Mouse (Mus musculus) limb, embryonic 15.5 days (tissue): ENCODE results near the gene Tnfrsf8. TPM values are rescaled to one million over a fixed set of nuclear protein-coding genes. Genes with fewer than 3 reads are reported as not detected.
"Not testable (repeated sequence)": the region's sequence is repeated elsewhere in the genome, so short reads cannot be mapped to it uniquely, and the experiment has no call there.

Experiments used
- ATAC-seq: fragments of 200-750 bp; cut with Nextera tagmentation; 2 replicates; pipeline ENCODE4 v1.8.0; 2017; ENCODE audit warnings: low read depth, moderate TSS enrichment; ENCODE audit not compliant: insufficient number of reproducible peaks, low FRiP score, low TSS enrichment
- H3K27ac ChIP-seq: fragments of 300-500 bp; sonication (generic); 2 replicates; pipeline ENCODE4 v1.5.1; 2015; ENCODE audit warnings: moderate library complexity, mild to moderate bottlenecking, inconsistent platforms
- H3K27me3 ChIP-seq: fragments of 300-500 bp; sonication (generic); 2 replicates; pipeline ENCODE4 v1.6.1; 2015; ENCODE audit warnings: inconsistent platforms
- H3K36me3 ChIP-seq: fragments of 300-500 bp; sonication (generic); 2 replicates; pipeline ENCODE4 v1.6.1; 2015; ENCODE audit warnings: inconsistent platforms
- H3K4me1 ChIP-seq: fragments of 300-500 bp; sonication (generic); 2 replicates; pipeline ENCODE4 v1.6.1; 2015; ENCODE audit warnings: inconsistent platforms
- H3K4me2 ChIP-seq: fragments of 300-500 bp; sonication (generic); 2 replicates; pipeline ENCODE4 v1.6.1; 2015; ENCODE audit warnings: mild to moderate bottlenecking, inconsistent platforms
- H3K4me3 ChIP-seq: fragments of 300-500 bp; sonication (generic); 2 replicates; pipeline ENCODE4 v1.5.1; 2015; ENCODE audit warnings: mild to moderate bottlenecking, inconsistent platforms
- H3K9ac ChIP-seq: fragments of 300-500 bp; sonication (generic); 2 replicates; pipeline ENCODE4 v1.6.1; 2015; ENCODE audit warnings: inconsistent platforms
- H3K9me3 ChIP-seq: fragments of 300-500 bp; sonication (generic); 2 replicates; pipeline ENCODE4 v1.6.1; 2016; ENCODE audit warnings: inconsistent platforms
- WGBS: fragments of 180-500 bp; shearing (Covaris S2); methylation state at CpG from one replicate; pipeline ENCODE4 v1.1.7; 2015; 5-methylcytosine and 5-hydroxymethylcytosine counted together
- polyA plus RNA-seq: library from polyadenylated mRNA; unstranded; fragments of >200 nt; fragmentation: Nextera tagmentation; extraction: Ambion mirVana; gene quantifications from 2 replicates; pipeline ENCODE4 v1.2.1, GENCODE M21; 2015

Tnfrsf8 gene
- polyA plus RNA-seq, 1 experiment from 2014 or later: 0.17 TPM

- Histone ChIP-seq H3K9me3 (no peaks in the 10 kb centered on the region), H3K9ac (no peak overlapping the region), H3K27me3 (no peaks in the 10 kb centered on the region), H3K4me3 (no peak overlapping the region), H3K36me3 (no peaks in the 10 kb centered on the region), H3K4me1 (no peaks in the 10 kb centered on the region), H3K27ac (no peak overlapping the region), H3K4me2 (no peak overlapping the region)
- WGBS: 72% methylated on average over 3 of the region's 3 CpGs
- no peak for ATAC-seq
Observed at GRCm38 (mm10) chr4:145323631-145324030, 8.7 kb upstream of the Tnfrsf8 start.

DNA sequence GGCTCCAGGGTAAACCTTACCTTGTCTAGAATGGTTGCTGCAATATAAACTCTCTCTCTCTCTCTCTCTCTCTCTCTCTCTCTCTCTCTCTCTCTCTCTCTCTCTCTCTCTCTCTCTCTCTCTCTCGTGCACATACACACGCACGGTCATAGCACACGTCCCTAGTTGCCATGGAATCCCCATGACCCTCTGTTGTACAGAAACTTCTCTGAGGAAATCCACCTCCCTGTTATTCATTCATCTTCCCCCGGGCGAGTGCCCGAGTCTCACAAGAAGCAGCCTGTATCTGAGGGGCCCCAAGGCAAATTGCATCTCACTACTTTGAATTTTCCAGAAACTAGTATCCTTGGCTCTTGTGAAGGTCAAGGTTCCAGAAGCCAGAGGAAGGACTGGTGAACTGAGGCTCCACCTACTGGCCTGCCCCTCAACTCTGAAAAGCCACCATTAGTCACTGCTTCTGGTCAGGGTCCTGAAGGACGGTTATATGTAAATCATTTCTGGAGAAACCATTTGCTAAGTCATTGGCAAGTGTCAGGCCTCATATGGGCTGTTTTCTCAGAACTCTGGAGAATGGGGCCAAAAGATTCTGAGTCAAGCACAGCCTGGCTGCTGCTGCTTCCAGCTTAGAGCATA lies 8.1 kb upstream of the Tnfrsf8 start:
- Histone ChIP-seq H3K4me1 (no peaks in the 10 kb centered on the region), H3K27ac (no peak overlapping the region), H3K9ac (no peak overlapping the region), H3K36me3 (no peaks in the 10 kb centered on the region), H3K27me3 (no peaks in the 10 kb centered on the region), H3K9me3 (no peaks in the 10 kb centered on the region), H3K4me2 (no peak overlapping the region), H3K4me3 (no peak overlapping the region)
- no peak for ATAC-seq
- 74% methylated on average over 8 of the region's 8 CpGs for WGBS

- H3K27me3 ChIP-seq: no peaks in the 10 kb centered on the region
- H3K4me1 ChIP-seq: no peaks in the 10 kb centered on the region
- ATAC-seq: no peak
- H3K36me3 ChIP-seq: no peaks in the 10 kb centered on the region
- WGBS: 90% methylated on average over 5 of the region's 5 CpGs
- H3K27ac ChIP-seq: no peak overlapping the region
- H3K9me3 ChIP-seq: no peaks in the 10 kb centered on the region
- no peak overlapping the region for H3K4me2 ChIP-seq
- H3K9ac ChIP-seq: no peak overlapping the region
- H3K4me3 ChIP-seq: no peak overlapping the region
Observed at GRCm38 (mm10) chr4:145322211-145322610, 7.2 kb upstream of the Tnfrsf8 start.

DNA sequence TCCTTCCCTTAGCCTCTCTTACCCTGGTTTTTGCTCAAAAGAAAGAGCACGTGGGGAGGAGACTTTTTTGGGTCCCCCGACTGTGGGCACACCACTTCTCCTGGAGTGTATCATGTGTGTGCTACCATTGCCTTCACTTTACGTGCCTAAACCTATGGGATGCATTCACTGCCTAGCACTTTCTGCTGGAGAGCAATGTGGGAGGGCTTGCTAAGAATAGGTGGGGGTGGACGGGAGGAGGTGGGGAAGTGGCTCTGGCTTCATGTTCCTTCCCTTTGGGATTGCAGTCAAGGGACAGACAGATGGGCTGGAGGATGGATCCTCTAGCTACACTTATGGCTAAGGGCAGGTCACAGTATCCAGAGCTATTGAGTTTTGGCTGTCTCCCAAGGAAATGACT lies 5.7 kb upstream of the Tnfrsf8 start:
- Histone ChIP-seq H3K36me3 (no peaks in the 10 kb centered on the region), H3K4me2 (no peak overlapping the region), H3K4me1 (no peaks in the 10 kb centered on the region), H3K27me3 (peaks cover 10% of the 10 kb centered on the region; the same call in 1 of the 2 replicates), H3K4me3 (no peak overlapping the region), H3K9me3 (no peaks in the 10 kb centered on the region), H3K27ac (no peak overlapping the region), H3K9ac (no peak overlapping the region)
- 63% methylated on average over 4 of the region's 4 CpGs for WGBS
- ATAC-seq: no peak

DNA sequence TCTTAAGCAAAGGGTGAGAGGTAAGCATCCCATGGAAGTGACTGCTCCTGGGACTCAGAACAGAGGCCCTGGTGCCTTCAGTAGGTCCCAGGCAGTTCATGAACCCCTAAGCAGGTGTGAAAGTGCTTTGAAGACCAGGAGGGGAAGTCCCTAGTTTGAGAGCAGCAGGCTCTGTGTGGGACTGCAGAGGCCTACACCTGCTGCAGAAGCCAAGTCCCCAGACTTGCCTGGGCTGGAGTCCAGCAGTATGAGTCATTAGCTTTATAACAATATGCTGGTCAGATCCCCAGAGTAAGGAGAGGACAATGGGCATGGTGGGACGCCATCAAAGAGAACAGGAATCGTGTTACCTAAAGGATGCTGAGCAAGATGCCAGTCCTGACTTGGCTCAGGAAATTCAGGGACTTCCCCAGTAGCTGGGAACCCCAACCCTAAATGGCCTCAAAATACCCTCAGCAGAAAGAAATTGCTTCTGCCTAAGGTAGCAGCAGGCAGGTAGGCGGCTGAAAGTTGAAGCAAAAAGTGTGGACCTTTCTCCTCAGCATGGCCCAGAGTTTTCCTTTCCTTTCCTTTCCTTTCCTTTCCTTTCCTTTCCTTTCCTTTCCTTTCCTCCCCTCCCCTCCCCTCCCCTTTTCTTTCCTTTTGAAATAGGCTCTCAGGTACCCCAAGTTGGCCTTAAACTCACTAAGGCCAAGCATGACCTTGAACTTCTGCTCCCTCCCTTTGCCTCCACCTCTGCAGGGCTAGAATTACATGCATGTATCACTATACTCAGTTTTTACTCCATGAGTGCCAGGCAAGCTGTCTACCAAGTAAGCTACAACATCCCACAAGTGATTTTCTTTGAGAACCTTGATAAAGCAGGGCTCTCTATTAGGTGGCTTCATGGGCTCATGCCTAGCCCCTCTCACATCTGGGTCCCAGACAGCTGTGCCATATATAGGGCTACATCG lies 4.6 kb upstream of the Tnfrsf8 start:
- ATAC-seq: no peak
- no peak overlapping the region for H3K27ac ChIP-seq
- no peaks in the 10 kb centered on the region for H3K36me3 ChIP-seq
- H3K9me3 ChIP-seq: no peaks in the 10 kb centered on the region
- H3K9ac ChIP-seq: no peak overlapping the region
- no peaks in the 10 kb centered on the region for H3K4me1 ChIP-seq
- peaks cover 20% of the 10 kb centered on the region for H3K27me3 ChIP-seq
- no peak overlapping the region for H3K4me2 ChIP-seq
- H3K4me3 ChIP-seq: no peak overlapping the region
- 62% methylated on average over 4 of the region's 4 CpGs for WGBS

- WGBS: 71% methylated on average over 5 of the region's 5 CpGs
- no peak overlapping the region for H3K9ac ChIP-seq
Observed at GRCm38 (mm10) chr4:145316708-145317107, 1.7 kb upstream of the Tnfrsf8 start.

GRCm38 (mm10) chr4:145313966-145314365 lies 998 bp downstream of the Tnfrsf8 start:
- Histone ChIP-seq H3K4me1 (no peaks in the 10 kb centered on the region), H3K27me3 (peaks cover 29% of the 10 kb centered on the region), H3K4me3 (no peak overlapping the region), H3K9ac (no peak overlapping the region), H3K27ac (no peak overlapping the region), H3K36me3 (no peaks in the 10 kb centered on the region), H3K4me2 (no peak overlapping the region), H3K9me3 (no peaks in the 10 kb centered on the region)
- no peak for ATAC-seq
- 84% methylated on average over 4 of the region's 4 CpGs for WGBS

More at GRCm38 (mm10) chr4:145316708-145317107, 1.7 kb upstream of the Tnfrsf8 start:
- Histone ChIP-seq H3K4me1 (no peaks in the 10 kb centered on the region), H3K27ac (no peak overlapping the region), H3K9me3 (no peaks in the 10 kb centered on the region), H3K4me2 (no peak overlapping the region), H3K4me3 (no peak overlapping the region), H3K27me3 (peaks cover 29% of the 10 kb centered on the region), H3K36me3 (no peaks in the 10 kb centered on the region)
- no peak for ATAC-seq

- Histone ChIP-seq H3K27ac (no peak overlapping the region), H3K4me3 (no peak overlapping the region), H3K27me3 (peaks cover 29% of the 10 kb centered on the region), H3K9me3 (no peaks in the 10 kb centered on the region), H3K36me3 (no peaks in the 10 kb centered on the region), H3K4me2 (no peak overlapping the region), H3K9ac (no peak overlapping the region), H3K4me1 (no peaks in the 10 kb centered on the region)
- ATAC-seq: no peak
- 88% methylated on average over 3 of the region's 3 CpGs for WGBS
Observed at GRCm38 (mm10) chr4:145313256-145313655, 1.7 kb downstream of the Tnfrsf8 start.

DNA sequence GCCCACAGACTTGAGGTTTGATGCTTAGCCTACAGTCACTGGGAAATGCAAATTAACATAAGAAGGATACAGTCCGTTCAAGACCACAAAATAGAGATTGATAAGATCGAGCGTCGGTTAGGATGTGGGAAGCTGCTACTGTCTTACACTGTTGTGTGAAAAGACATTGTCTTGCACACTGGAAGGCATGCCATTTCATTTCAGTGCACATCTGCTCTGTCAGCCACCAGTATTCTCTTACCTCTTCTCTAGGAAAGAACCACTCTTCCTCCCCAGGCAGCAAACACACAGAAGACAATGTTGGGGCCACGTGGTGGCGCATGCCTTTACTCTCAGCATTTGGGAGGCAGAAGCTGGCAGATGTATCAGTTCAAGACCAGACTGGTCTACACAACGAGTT lies 2.4 kb downstream of the Tnfrsf8 start:
- Histone ChIP-seq H3K4me1 (no peaks in the 10 kb centered on the region), H3K4me2 (no peak overlapping the region), H3K9me3 (no peaks in the 10 kb centered on the region), H3K36me3 (no peaks in the 10 kb centered on the region), H3K27me3 (peaks cover 29% of the 10 kb centered on the region), H3K27ac (no peak overlapping the region), H3K9ac (no peak overlapping the region), H3K4me3 (no peak overlapping the region)
- WGBS: 78% methylated on average over 7 of the region's 7 CpGs
- ATAC-seq: no peak

DNA sequence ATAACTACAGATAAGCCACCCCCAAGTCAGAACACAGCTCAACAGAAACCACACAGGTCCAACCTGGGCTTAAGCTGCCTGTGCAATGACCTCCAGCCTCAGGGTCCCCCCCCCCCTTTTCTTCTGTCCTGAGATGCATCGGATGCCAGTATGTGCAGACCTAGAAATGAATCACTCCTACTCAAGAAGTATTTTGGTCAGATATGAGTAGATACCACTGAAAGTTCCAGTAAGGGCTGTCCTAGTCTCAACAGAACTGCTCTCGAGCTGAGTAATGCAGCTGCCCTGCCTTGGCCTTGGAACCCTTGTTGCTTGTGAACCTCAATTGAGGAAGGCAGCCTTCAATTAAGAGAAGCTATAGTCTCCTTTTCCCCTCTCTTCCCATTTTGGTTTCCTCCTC lies 4.1 kb downstream of the Tnfrsf8 start:
- 79% methylated on average over 2 of the region's 2 CpGs for WGBS

DNA sequence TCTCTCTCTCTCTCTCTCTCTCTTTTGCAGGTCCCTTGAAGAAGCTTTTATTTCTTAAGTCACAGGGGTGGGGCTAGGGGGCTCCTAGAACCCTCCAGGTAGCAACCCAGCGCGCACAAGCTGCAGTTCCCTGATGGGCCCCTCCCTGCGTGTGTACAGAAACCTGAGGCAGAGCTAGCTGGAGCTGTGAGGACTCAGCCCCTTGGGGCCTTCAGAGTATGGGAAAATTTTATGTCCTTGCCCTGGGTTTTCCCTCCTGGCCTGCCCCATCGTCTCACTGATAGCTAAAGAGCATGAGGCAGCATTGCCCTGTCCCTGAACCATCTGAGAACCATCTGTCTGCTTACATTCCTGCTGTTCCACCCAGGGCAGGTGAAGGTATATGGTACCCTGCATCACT lies 8.5 kb downstream of the Tnfrsf8 start:
- Histone ChIP-seq H3K4me1 (no peaks in the 10 kb centered on the region), H3K9me3 (no peaks in the 10 kb centered on the region), H3K4me2 (no peak overlapping the region), H3K27me3 (no peaks in the 10 kb centered on the region), H3K9ac (no peak overlapping the region), H3K27ac (no peak overlapping the region), H3K4me3 (no peak overlapping the region), H3K36me3 (no peaks in the 10 kb centered on the region)
- WGBS: 23% methylated on average over 4 of the region's 4 CpGs
- ATAC-seq: no peak

More for the DNA sequence above, 4.1 kb downstream of the Tnfrsf8 start:
- H3K9me3 ChIP-seq: no peaks in the 10 kb centered on the region
- no peak for ATAC-seq
- no peak overlapping the region for H3K4me3 ChIP-seq
- no peak overlapping the region for H3K9ac ChIP-seq
- no peak overlapping the region for H3K27ac ChIP-seq
- H3K27me3 ChIP-seq: peaks cover 20% of the 10 kb centered on the region
- no peak overlapping the region for H3K4me2 ChIP-seq
- no peaks in the 10 kb centered on the region for H3K36me3 ChIP-seq
- no peaks in the 10 kb centered on the region for H3K4me1 ChIP-seq

- H3K27ac ChIP-seq, H3K4me3 ChIP-seq, H3K9ac ChIP-seq, H3K9me3 ChIP-seq, H3K4me2 ChIP-seq, H3K4me1 ChIP-seq, ATAC-seq, H3K27me3 ChIP-seq, H3K36me3 ChIP-seq: not testable (repeated sequence)
- WGBS: 50% methylated on average over 2 of the region's 2 CpGs
Observed at GRCm38 (mm10) chr4:145305661-145306362, 9.2 kb downstream of the Tnfrsf8 start.
